Mouse (Mus musculus) c-Kit-positive CD71-positive TER-119-positive erythroid progenitor cells, embryonic 14.5 days (primary cell): ENCODE data around the gene Fbn1.

Source experiments
- DNase-seq: peaks from one replicate; pipeline ENCODE4 v3.0.0-alpha.2; 2013; ENCODE audit warnings: low spot score

The Fbn1 gene

DNA sequence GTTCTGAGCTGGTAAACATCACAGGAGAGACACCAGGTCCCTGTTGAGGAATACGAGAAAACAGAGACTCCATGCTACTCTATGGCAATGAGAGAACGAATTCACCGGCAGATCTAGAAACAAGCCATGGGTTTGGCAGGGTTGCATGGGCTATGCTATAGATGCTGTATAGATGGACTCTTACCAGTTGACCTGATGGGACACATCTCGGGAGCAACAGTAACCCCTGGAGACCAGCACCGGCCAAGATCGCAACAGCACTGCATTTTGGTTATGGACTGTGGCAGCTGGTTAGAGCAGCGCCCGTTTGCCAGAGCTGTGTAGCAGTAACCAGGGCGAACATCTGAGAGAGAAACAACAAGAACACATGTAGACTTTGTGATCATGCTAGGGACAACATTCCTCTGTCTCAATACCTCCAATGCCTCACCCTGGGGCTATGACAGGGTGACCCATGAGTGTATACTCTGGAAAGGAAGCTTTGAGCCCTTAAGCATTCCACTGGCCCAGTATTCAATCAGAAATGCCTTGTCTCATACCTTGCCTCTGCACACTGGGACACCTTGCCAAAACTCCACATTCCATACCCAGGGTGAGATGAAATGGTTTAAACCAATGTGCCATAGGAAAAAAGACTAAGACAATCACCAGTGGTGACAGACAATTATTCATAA lies 113.2 kb downstream of the Fbn1 start:
- DNase-seq = no peak

- no peak for DNase-seq
Measured at GRCm38 (mm10) chr2:125391582-125391981, 116.2 kb downstream of the Fbn1 start.

DNA sequence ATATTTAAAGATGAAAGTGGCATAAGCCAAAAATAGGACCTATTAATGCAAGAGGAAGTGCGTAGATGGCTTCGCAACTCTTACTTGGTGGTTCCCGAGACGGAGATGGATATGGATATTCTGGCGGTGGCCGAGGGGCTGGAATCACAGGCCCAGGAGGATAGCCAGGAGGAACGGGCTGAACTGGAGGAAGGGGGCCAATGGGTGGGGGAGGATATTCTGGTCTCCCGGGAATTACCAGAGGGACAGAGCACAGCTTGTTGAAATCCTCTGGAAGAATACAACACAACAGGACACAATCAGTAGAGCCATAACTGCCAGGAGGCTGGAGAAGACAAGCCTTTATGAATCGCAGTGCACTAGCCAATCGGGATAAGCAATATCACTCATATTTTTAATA lies 118.0 kb downstream of the Fbn1 start:
- DNase-seq = no peak

DNA sequence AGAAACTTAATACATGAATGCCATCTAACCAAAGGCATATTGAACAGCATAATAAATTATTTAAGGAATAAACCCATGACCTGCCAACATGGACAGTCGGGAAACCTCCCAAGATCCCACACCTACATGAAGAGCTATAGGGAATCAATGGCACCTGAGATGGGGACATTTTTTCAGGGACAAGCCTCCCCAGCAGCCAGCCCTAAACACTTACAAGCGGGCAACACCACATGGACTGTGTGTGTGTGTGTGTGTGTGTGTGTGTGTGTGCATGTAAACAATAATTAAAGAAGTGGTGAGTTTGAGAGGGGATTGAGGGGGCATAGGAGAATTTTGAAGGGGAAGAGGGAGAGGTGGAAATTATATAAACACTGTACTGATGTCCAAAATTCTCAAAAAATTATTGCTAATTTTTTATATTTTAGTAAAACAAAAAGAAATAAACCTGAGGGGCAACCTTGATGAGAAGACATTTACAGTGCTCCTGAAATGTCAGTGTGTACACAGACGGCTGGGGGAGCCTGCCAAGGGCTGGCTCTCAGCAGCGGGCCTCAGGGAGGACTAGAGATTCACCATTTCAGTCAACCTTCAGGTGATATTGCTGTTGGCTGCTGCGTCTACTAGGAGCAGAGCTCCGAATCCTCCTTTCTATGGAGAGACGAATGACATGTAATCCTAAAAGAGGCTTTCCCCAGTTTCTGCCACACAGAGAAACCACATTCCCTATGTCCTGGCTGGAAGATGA lies 121.4 kb downstream of the Fbn1 start:
- no peak for DNase-seq

DNA sequence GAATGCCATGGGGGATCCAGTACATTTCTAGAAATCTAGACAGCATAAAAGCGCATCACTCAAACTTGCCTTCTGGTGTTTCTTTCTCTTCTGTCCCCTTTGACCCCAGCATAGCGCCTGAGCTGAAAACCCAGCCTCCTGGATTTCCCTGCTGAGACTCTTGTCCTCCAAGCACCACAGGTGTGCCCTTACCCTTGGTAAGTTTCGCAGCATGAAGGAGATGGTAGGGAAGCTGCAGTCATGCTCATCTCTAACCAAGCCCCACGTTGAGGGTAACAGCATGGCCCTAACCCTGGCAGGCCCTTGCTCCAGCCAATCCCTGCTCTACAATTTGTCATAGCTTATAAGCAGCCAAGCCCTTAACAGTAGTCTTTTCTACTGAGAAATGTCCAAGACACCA lies 122.9 kb downstream of the Fbn1 start:
- DNase-seq = no peak

- no peak for DNase-seq
Measured at GRCm38 (mm10) chr2:125384415-125384814, 123.4 kb downstream of the Fbn1 start.

DNA sequence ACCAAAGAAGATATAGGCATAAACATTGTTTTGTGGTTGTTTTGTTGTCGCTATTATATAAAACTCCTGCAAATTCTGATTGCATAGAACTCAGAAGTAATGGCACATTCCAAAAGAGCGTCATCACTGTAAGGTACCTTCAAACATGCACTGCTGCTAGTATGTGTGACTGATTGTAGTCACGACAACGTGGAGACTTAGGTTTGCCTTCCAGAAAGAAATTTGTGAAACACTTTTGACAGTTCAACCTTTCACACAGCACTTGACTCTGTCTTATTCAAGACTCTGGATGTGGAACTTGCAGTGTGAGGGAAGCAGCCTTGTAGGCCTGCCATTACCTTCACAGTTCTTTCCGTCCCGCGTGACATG lies 124.5 kb downstream of the Fbn1 start:
- no peak for DNase-seq

DNA sequence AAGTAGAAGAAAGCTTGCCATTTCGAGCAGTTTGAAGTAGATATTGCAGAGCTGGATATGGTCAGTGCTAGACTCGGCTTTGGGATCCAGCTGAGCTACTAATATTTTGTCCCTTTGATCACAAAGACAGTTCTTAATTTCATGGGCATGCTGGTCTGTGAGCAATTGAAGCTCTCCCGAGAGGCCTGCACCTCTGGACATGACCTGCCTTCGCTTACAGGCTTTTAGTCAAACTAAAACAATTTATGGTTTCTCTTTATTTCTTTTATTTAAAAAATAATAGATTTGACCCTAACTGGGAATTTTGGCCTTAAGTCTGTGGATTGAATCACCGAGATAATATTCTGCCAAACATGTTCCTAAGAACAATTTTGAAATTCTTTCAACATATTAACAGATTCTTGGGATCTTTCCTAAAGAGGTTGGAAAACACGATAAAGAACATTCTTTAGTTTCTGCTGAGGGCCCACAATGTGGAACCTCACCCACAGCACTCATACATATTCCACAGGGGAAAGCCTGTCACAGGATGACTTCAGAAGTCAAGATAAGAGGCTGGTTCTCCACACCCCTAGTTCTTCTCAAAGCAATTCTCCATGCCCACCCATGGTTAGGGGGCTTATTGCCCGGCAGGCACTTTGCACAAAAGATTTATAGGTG lies 125.0 kb downstream of the Fbn1 start:
- no peak for DNase-seq

DNA sequence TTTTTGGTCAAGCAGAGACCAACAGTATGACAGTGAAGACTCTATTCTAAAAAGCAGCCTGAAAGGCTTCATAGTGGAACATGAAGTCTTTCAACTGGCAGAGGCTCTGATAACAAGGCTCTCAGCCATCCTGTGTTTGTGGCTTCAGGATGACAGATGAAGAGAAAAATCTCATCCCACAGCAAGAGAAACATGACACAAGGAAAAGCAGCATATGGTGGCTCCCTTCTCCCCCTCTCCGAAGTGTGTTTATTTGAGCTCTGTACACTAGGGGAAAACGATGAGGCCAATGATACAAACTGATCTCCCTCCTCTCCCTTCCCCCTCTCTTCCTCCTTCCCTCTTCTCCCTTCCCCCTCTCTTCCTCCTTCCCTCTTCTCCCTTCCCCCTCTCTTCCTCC lies 127.7 kb downstream of the Fbn1 start:
- DNase-seq = no peak

GRCm38 (mm10) chr2:125379206-125379605 lies 128.6 kb downstream of the Fbn1 start:
- DNase-seq = no peak

GRCm38 (mm10) chr2:125375926-125376325 lies 131.9 kb downstream of the Fbn1 start:
- DNase-seq = no peak

DNA sequence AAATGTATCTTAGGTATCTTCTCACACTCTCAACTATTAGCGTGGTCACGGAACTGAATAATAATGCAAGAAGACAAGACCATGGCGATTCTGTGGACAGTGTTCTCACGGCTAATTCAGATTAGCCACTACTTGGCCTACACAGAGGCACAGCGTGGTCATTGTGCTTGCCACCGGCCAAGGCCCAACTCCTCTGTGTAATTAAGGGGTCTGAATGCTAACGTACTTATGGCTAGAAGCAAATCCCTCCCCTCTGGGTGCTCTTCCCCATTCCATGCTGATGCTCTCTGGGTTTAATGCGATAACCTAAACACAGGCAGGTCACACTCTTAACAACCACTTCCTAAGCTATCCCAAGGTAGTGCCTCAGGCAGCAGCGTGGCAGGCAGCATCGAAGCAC lies 132.5 kb downstream of the Fbn1 start:
- no peak for DNase-seq

DNA sequence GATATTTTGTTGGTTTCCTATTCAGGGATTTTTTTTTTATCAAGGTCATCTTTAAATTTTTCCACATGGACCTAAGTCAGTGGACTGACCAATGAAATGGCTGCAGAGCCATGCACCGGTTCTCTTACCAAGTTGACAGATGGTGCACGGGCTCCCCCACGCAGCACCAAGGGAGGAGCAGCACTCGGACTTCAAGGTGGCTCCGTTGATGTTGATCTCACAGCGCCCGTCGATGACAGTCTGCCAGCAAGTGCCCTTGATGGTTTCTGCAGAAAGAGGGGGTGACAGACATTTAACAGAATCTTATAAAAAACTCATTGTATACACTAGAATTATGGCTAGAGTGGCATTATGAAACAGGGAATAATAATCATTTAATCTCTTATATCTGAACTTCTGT lies 138.1 kb downstream of the Fbn1 start:
- no peak for DNase-seq

GRCm38 (mm10) chr2:125368616-125369015 lies 139.2 kb downstream of the Fbn1 start:
- no peak for DNase-seq

- DNase-seq = no peak
Measured at GRCm38 (mm10) chr2:125361661-125362060, 146.1 kb downstream of the Fbn1 start.

- no peak for DNase-seq
Measured at GRCm38 (mm10) chr2:125356486-125356885, 151.3 kb downstream of the Fbn1 start.

- no peak for DNase-seq
Measured at GRCm38 (mm10) chr2:125356068-125356467, 151.7 kb downstream of the Fbn1 start.

- no peak for DNase-seq
Measured at GRCm38 (mm10) chr2:125355216-125355971, 152.4 kb downstream of the Fbn1 start.

DNA sequence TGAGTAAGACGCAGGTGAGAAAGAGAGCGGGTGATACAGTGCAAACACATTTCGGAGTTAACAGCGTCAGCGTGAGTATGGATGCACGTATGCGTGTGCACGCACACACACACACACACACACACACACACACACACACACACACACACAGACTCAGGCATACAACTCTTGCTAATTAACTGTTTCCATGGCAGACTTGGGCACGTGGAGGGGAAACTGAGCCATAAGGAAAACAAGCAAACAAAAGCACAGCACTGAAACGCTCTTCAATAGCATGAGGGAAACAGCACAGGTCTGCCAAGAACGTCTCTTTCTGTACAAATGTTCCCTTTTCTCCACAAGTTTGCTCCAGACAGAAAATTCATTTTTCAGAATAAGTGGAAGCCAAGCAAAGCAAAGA lies 153.2 kb downstream of the Fbn1 start:
- no peak for DNase-seq

GRCm38 (mm10) chr2:125349144-125349543 lies 158.6 kb downstream of the Fbn1 start:
- DNase-seq = no peak

GRCm38 (mm10) chr2:125342181-125342950 lies 165.4 kb downstream of the Fbn1 start:
- no peak for DNase-seq

DNA sequence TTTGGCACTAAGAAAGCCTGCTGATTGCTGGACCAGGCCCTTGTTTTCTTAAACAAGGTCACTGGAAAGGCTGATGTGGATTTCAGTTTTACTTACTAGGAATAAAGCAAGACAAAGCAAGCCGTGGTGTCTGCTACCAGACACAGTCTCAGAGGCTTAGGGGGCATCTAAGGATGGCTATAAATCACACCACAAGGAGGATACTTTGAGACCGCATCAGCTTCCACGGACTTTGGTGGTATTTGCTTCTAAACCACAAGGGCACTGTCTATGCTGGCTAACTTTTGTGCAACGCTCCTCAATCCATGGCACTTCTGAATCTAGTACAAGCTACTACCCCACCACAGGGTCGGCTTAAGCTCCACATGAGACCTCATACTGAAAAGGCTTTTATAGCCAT lies 167.4 kb downstream of the Fbn1 start:
- DNase-seq = no peak
